Mouse (Mus musculus) neural tube, embryonic 14.5 days (tissue): Measurements from ENCODE around the gene Folh1. TPM values are rescaled to one million over a fixed set of nuclear protein-coding genes. Genes with fewer than 3 reads are reported as not detected.

Experiments used
- ATAC-seq: fragments of 200-750 bp; cut with Nextera tagmentation; 2 replicates; pipeline ENCODE4 v1.8.0; 2017; ENCODE audit warnings: low read depth, mild to moderate bottlenecking, moderate TSS enrichment, moderate library complexity
- H3K27ac ChIP-seq: fragments of 300-500 bp; sonication (generic); 2 replicates; pipeline ENCODE4 v1.5.1; 2014; ENCODE audit warnings: low read depth, mild to moderate bottlenecking, control low read depth, low read length, moderate library complexity, mixed read lengths
- H3K27me3 ChIP-seq: fragments of 300-500 bp; sonication (generic); 2 replicates; pipeline ENCODE4 v1.6.1; 2014; ENCODE audit warnings: low read length; ENCODE audit not compliant: control insufficient read depth, insufficient read depth
- H3K36me3 ChIP-seq: fragments of 300-500 bp; sonication (generic); 2 replicates; pipeline ENCODE4 v1.6.1; 2014; ENCODE audit warnings: low read length, mixed read lengths; ENCODE audit not compliant: control insufficient read depth, insufficient read depth
- H3K4me1 ChIP-seq: fragments of 300-500 bp; sonication (generic); 2 replicates; pipeline ENCODE4 v1.6.1; 2014; ENCODE audit warnings: low read length; ENCODE audit not compliant: control insufficient read depth, insufficient read depth
- H3K4me2 ChIP-seq: fragments of 300-500 bp; sonication (generic); 2 replicates; pipeline ENCODE4 v1.6.1; 2014; ENCODE audit warnings: mild to moderate bottlenecking, low read depth, low read length, control low read depth
- H3K4me3 ChIP-seq: fragments of 300-500 bp; sonication (generic); 2 replicates; pipeline ENCODE4 v1.5.1; 2014; ENCODE audit warnings: low read depth, low read length, control low read depth, mixed read lengths
- H3K9ac ChIP-seq: fragments of 300-500 bp; sonication (generic); replicated peaks from 2 replicates; pipeline ENCODE4 v1.6.1; 2014; ENCODE audit warnings: low read depth, mild to moderate bottlenecking, control low read depth, low read length, mixed read lengths
- H3K9me3 ChIP-seq: fragments of 300-500 bp; sonication (generic); 2 replicates; pipeline ENCODE4 v1.6.1; 2016; ENCODE audit warnings: low read length; ENCODE audit not compliant: control insufficient read depth
- polyA plus RNA-seq: library from polyadenylated mRNA; unstranded; fragments of >200 nt; fragmentation: Nextera tagmentation; extraction: Ambion mirVana; gene quantifications from 2 replicates; pipeline ENCODE4 v1.2.1, GENCODE M21; 2014

Gene Folh1
- polyA plus RNA-seq, 1 experiment from 2014 or later, result 1.2 TPM

GRCm38 (mm10) chr7:86688030-86688429, 87.7 kb downstream of the Folh1 start, which contains the start of gene Olfr292:
TSS of gene Olfr292 (plus strand) at chr7:86688330.
- H3K9ac ChIP-seq, result no peak within 1 kb of the TSS
- no peaks in the 10 kb centered on the region for H3K9me3 ChIP-seq
- no peak for ATAC-seq
- H3K4me2 ChIP-seq, result no peak within 1 kb of the TSS
- no peaks in the 10 kb centered on the region for H3K27me3 ChIP-seq
- H3K4me1 ChIP-seq, result no peaks in the 10 kb centered on the region
- no peak within 1 kb of the TSS for H3K27ac ChIP-seq
- no peaks in the 10 kb centered on the region for H3K36me3 ChIP-seq
- H3K4me3 ChIP-seq, result no peak within 1 kb of the TSS

Other genes with a start within 250 kb of the Folh1 start
- not detected in 2 replicates for gene Olfr295, start 192.1 kb downstream of the Folh1 start, polyA plus RNA-seq
- not detected in 2 replicates for gene Olfr294, start 159.3 kb downstream of the Folh1 start, polyA plus RNA-seq
- not detected in 2 replicates for gene Olfr293, start 126.9 kb downstream of the Folh1 start, polyA plus RNA-seq
- gene Olfr292, start 87.6 kb downstream of the Folh1 start, polyA plus RNA-seq, result not detected in 2 replicates
- gene Vmn2r77, start 19.1 kb upstream of the Folh1 start, polyA plus RNA-seq, result not detected in 2 replicates
- not detected in 2 replicates for gene Vmn2r78, start 139.2 kb upstream of the Folh1 start, polyA plus RNA-seq
- gene Vmn2r79, start 220.2 kb upstream of the Folh1 start, polyA plus RNA-seq, result not detected in 2 replicates